Mouse (Mus musculus) stomach, postnatal 0 days (tissue): ENCODE measurements around the gene Atp1b1.

Source experiments
- CTCF ChIP-seq: IDR thresholded peaks from 2 replicates; pipeline ENCODE4 v1.5.1; 2016; ENCODE audit warnings: antibody characterized with exemption, low read depth, mild to moderate bottlenecking, moderate library complexity
- EP300 ChIP-seq: optimal IDR thresholded peaks from 2 replicates; pipeline ENCODE3; 2016; ENCODE audit warnings: antibody characterized with exemption

- TF ChIP-seq CTCF (no peak), EP300 (no peak)
These were observed 36.1 kb upstream of the Atp1b1 start for GRCm38 (mm10) chr1:164494215-164494614.
